Mouse (Mus musculus): ENCODE data around the gene Cd40. TPM values are rescaled to one million over a fixed set of nuclear protein-coding genes. Genes with fewer than 3 reads are reported as not detected.

Cd40 gene
- polyA plus RNA-seq, 1 experiment from 2014 or later = 8.2 TPM

DNA sequence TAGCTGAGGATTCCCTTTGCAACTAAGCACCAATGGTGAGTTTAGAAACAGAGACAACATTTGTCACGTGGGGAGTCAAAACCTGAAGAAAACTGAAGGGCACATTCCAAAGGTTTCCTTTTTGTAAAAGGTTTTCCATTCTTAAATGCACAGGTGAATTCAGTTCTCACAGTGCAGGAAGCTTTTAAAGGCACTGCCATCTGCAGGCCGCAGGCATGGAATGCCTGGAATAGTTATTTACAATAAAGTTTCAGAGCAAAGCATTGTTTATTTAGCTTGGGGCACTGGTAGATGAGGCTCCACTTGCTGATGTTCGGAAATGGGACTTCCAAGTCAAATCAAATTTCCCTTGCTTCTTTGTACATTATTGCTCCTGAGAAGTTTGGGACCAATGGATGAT, 22.9 kb upstream of the Cd40 start:
- peak overlapping the region; percentile 98 for H3K4me3 ChIP-seq (ENCODE audit: low read depth, low read length)
- H3K9ac ChIP-seq (ENCODE audit: low read length) = no peak overlapping the region
- no peak overlapping the region for H3K27ac ChIP-seq (ENCODE audit: low read depth, low read length)
- peak overlapping the region; percentile 70 for H3K4me2 ChIP-seq (ENCODE audit: low read length)
- DNase-seq (ENCODE audit: low spot score) (peak; percentile 30), ATAC-seq (no peak)
- peaks cover 28% of the 10 kb centered on the region for H3K4me1 ChIP-seq (ENCODE audit: control insufficient read depth, insufficient read depth, low read length)
- H3K27me3 ChIP-seq (replicated peaks; ENCODE audit: control insufficient read depth, insufficient read depth, low read length) = no peaks in the 10 kb centered on the region
- no peaks in the 10 kb centered on the region for H3K9me3 ChIP-seq (replicated peaks; ENCODE audit: control insufficient read depth, low read length)
- 53% methylated on average over 3 of the region's 3 CpGs for WGBS
- H3K36me3 ChIP-seq (ENCODE audit: control insufficient read depth, insufficient read depth, low read length) = no peaks in the 10 kb centered on the region

DNA sequence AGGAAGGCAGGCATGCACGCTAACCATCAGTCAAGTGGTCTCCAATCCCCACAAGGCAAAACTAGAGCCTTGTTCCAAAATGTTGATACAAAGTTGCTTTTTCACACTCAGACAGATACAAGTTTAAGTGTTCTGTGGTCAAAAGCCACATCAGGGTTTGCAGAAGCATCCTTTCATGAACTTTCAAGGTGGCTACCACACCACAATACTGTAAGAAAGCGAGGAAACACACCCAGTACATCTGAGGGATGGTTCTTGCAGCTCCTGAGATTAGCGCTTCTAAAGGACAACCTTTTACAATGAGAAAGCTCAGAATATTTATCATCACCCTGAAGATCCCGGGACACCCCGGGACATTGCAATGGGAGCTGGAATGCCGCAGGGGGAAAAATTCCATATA, 22.1 kb upstream of the Cd40 start:
- Histone ChIP-seq H3K4me2 (ENCODE audit: low read length) (peak overlapping the region; percentile 70), H3K27me3 (replicated peaks; ENCODE audit: control insufficient read depth, insufficient read depth, low read length) (no peaks in the 10 kb centered on the region), H3K4me1 (ENCODE audit: control insufficient read depth, insufficient read depth, low read length) (peaks cover 28% of the 10 kb centered on the region), H3K27ac (ENCODE audit: low read depth, low read length) (no peak overlapping the region; the same call in 1 of the 2 replicates), H3K4me3 (ENCODE audit: low read depth, low read length) (peak overlapping the region; percentile 98), H3K9ac (ENCODE audit: low read length) (peak overlapping the region; percentile 98), H3K36me3 (ENCODE audit: control insufficient read depth, insufficient read depth, low read length) (no peaks in the 10 kb centered on the region), H3K9me3 (replicated peaks; ENCODE audit: control insufficient read depth, low read length) (no peaks in the 10 kb centered on the region)
- 44% methylated on average over 6 of the region's 6 CpGs for WGBS
- ATAC-seq (no peak), DNase-seq (ENCODE audit: low spot score) (no peak)

DNA sequence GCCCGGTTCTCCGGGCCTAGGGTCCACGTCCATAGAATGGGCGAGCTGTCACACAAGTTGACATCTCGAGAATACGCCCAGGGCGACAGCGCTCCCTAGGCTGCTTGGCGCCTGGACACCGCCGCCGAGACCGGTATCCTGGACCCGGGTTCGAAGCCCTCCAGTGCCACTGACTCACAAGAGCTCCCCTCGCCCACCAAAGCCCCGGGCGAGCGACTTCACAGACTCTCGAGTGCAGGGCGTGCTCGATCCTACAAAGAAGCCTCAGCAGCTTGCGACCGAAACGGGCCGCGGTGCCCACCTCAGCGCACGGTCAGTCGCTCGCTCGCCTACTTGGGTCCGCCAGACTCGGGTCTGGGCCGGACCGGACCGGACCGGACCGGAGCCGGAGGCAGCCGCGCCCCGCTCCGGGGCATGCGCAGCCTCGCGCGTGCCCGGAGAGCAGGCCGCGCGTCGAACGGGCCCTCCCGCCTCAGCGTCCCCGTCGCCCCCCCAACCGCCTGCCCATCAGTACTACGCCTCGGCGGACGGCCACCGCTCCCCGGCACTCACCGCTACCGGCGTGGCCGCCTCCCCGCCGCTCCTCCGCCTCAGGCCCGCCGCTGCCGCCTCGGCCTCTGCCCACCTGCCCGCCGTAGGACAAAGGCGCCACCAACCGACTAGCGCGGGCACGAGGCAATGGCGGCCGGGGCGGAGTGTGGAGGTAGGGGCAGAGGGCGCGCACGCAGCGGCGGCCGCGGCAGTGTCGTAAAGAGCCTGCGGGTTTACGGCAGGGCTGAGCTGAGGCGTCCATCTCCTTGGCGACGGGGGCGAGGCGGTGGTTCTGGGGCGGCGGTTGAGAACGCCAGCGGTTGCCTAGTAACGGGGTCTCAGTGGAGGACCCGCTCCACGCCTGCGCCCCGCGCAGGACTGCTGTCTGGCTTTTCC, 21.0 kb upstream of the Cd40 start, which contains the start of gene Ncoa5:
Gene Ncoa5 (minus strand): TSS at position 737 of the 927 bp plus-strand sequence.
- peak within 1 kb of the TSS; percentile 98 for H3K4me3 ChIP-seq (ENCODE audit: low read depth, low read length)
- peak; percentile 98 for ATAC-seq
- peak within 1 kb of the TSS; percentile 70 for H3K4me2 ChIP-seq (ENCODE audit: low read length)
- no peaks in the 10 kb centered on the region for H3K9me3 ChIP-seq (replicated peaks; ENCODE audit: control insufficient read depth, low read length)
- H3K27me3 ChIP-seq (replicated peaks; ENCODE audit: control insufficient read depth, insufficient read depth, low read length) = no peaks in the 10 kb centered on the region
- no peaks in the 10 kb centered on the region for H3K36me3 ChIP-seq (ENCODE audit: control insufficient read depth, insufficient read depth, low read length)
- H3K4me1 ChIP-seq (ENCODE audit: control insufficient read depth, insufficient read depth, low read length) = peaks cover 28% of the 10 kb centered on the region
- peak within 1 kb of the TSS; percentile 91 for H3K27ac ChIP-seq (ENCODE audit: low read depth, low read length)
- peak within 1 kb of the TSS; percentile 98 for H3K9ac ChIP-seq (ENCODE audit: low read length)
- under 1% methylated on average over 104 of the region's 111 CpGs for WGBS
- peak; percentile 99 for DNase-seq (ENCODE audit: low spot score)

DNA sequence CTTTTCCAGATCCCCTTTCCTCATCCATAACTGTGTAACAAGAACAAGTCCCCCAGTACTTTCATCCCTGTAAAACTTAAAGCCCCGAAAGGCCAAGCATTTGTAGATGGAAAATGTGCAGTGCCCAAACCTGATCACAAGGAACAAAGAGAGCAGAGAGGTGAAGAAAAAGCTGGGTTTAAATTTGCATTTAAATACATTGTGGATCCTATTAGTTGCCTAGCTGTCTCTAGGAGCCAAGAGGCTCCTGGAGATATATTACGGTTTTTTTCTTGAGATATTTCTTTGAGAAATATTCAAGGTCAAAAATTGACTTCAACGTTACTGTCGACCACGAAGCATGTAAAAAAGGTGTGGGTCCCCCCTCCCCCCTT, 20.4 kb upstream of the Cd40 start:
- Histone ChIP-seq H3K9me3 (replicated peaks; ENCODE audit: control insufficient read depth, low read length) (no peaks in the 10 kb centered on the region), H3K4me1 (ENCODE audit: control insufficient read depth, insufficient read depth, low read length) (peaks cover 28% of the 10 kb centered on the region), H3K27me3 (replicated peaks; ENCODE audit: control insufficient read depth, insufficient read depth, low read length) (no peaks in the 10 kb centered on the region), H3K4me3 (ENCODE audit: low read depth, low read length) (peak overlapping the region; percentile 98), H3K4me2 (ENCODE audit: low read length) (peak overlapping the region; percentile 43), H3K36me3 (ENCODE audit: control insufficient read depth, insufficient read depth, low read length) (no peaks in the 10 kb centered on the region), H3K27ac (ENCODE audit: low read depth, low read length) (peak overlapping the region; percentile 74), H3K9ac (ENCODE audit: low read length) (peak overlapping the region; percentile 47; the same call in 1 of the 2 replicates)
- ATAC-seq (no peak), DNase-seq (ENCODE audit: low spot score) (no peak)
- WGBS = 20% methylated on average over 5 of the region's 5 CpGs

DNA sequence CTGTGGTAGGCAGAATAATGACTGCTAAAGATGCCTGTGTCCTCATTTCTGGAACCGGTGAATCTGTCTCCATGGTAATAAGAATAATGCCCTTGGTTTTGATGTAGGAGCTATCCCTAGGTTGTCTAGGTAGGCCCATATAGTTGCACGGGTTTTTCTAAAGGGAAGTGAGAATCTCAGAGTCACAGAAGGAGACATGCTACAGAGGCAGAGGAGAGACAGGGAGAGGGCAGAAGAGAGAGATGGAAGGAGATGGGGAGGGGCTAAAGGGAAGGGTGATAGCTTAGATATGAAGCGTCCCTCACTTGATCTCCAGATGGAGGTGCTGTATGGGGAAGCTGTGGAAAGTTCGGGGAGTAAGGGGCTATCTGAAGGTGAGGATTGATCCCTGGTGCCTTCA, 18.0 kb upstream of the Cd40 start:
- H3K4me2 ChIP-seq (ENCODE audit: low read length) = no peak overlapping the region
- no peak overlapping the region for H3K4me3 ChIP-seq (ENCODE audit: low read depth, low read length)
- WGBS = 79% methylated on average over 4 of the region's 4 CpGs
- no peaks in the 10 kb centered on the region for H3K27me3 ChIP-seq (replicated peaks; ENCODE audit: control insufficient read depth, insufficient read depth, low read length)
- no peak for DNase-seq (ENCODE audit: low spot score)
- no peak overlapping the region for H3K27ac ChIP-seq (ENCODE audit: low read depth, low read length)
- H3K4me1 ChIP-seq (ENCODE audit: control insufficient read depth, insufficient read depth, low read length) = peaks cover 17% of the 10 kb centered on the region
- no peak overlapping the region for H3K9ac ChIP-seq (ENCODE audit: low read length)
- no peaks in the 10 kb centered on the region for H3K36me3 ChIP-seq (ENCODE audit: control insufficient read depth, insufficient read depth, low read length)
- H3K9me3 ChIP-seq (replicated peaks; ENCODE audit: control insufficient read depth, low read length) = no peaks in the 10 kb centered on the region
- ATAC-seq = no peak

DNA sequence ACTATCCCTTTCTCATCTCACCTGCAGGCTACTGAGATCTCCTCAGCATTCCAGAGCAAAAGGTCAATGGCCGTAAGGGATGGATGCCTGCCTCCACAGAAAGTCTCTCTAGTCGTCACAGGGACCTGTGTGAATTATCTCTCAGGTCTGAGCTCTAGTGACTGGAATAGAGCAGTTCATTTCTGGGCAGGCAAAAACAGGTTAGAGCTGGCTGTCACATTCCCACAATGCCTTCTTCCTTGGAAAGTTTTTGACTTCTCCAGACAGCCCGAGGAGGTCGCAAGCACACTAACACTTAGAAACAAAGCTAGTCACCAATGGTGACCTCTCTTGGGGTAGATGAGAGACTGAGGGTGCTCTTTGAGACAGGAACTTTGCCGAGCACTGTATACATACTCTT, 13.3 kb upstream of the Cd40 start:
- Histone ChIP-seq H3K27ac (ENCODE audit: low read depth, low read length) (no peak overlapping the region), H3K36me3 (ENCODE audit: control insufficient read depth, insufficient read depth, low read length) (no peaks in the 10 kb centered on the region), H3K4me1 (ENCODE audit: control insufficient read depth, insufficient read depth, low read length) (peaks cover 6% of the 10 kb centered on the region; the same call in 1 of the 2 replicates), H3K27me3 (replicated peaks; ENCODE audit: control insufficient read depth, insufficient read depth, low read length) (no peaks in the 10 kb centered on the region), H3K4me2 (ENCODE audit: low read length) (no peak overlapping the region), H3K9me3 (replicated peaks; ENCODE audit: control insufficient read depth, low read length) (no peaks in the 10 kb centered on the region), H3K4me3 (ENCODE audit: low read depth, low read length) (no peak overlapping the region), H3K9ac (ENCODE audit: low read length) (no peak overlapping the region)
- WGBS = 81% methylated on average over 5 of the region's 5 CpGs
- DNase-seq (ENCODE audit: low spot score) (no peak), ATAC-seq (no peak)

DNA sequence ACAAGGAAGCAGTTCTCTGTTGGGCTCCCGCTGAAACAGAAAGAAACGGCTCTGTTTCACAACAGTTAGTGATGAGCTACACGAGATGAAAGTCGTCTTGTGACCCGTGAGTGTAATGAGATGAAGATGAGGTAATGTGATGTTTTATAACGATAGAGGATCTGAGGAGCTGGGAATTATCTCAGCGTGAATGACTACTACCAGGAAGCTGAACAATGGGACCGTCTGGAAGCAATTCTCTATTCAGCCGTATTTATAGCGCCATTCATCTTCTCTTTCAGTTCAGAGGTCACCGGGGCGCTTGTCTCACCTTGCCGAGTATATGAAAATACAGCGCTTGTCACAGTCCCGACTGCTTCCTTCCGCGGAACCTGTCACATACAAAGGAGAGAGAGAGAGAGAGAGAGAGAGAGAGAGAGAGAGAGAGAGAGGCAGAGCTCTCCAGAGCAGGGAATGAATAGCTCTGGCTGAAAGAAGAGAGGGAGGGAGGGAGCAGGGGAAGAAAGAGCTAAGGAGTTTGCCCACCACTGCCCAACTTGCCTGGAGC, 12.3 kb upstream of the Cd40 start:
- Histone ChIP-seq H3K27ac (ENCODE audit: low read depth, low read length) (peak overlapping the region; percentile 65), H3K4me2 (ENCODE audit: low read length) (peak overlapping the region; percentile 41), H3K9ac (ENCODE audit: low read length) (peak overlapping the region; percentile 9; the same call in 1 of the 2 replicates), H3K36me3 (ENCODE audit: control insufficient read depth, insufficient read depth, low read length) (no peaks in the 10 kb centered on the region), H3K9me3 (replicated peaks; ENCODE audit: control insufficient read depth, low read length) (no peaks in the 10 kb centered on the region), H3K4me3 (ENCODE audit: low read depth, low read length) (no peak overlapping the region), H3K4me1 (ENCODE audit: control insufficient read depth, insufficient read depth, low read length) (peaks cover 6% of the 10 kb centered on the region; the same call in 1 of the 2 replicates), H3K27me3 (replicated peaks; ENCODE audit: control insufficient read depth, insufficient read depth, low read length) (no peaks in the 10 kb centered on the region)
- ATAC-seq = peak; percentile 74
- peak; percentile 83 for DNase-seq (ENCODE audit: low spot score)
- under 1% methylated on average over 17 of the region's 17 CpGs for WGBS

DNA sequence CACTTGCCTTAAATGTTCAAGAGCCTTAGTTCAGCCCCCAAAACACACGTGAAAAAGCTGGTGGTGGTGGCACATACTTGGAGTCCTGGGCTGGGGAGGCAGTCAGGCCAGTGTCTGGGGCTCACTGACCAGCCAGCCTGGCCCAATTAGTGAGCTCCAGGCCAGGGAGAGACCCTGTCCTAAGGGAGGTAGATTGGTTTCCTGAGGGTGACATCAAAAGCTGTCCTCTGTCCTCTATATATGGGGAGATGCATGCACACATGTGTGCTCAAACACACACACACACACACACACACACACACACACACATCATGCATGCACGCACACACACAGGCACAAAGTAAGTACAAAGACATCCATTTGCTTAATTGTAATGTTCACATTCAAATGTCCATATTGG, 11.7 kb upstream of the Cd40 start:
- Histone ChIP-seq H3K4me1 (ENCODE audit: control insufficient read depth, insufficient read depth, low read length) (peaks cover 6% of the 10 kb centered on the region; the same call in 1 of the 2 replicates), H3K9ac (ENCODE audit: low read length) (peak overlapping the region; percentile 9; the same call in 1 of the 2 replicates), H3K4me3 (ENCODE audit: low read depth, low read length) (no peak overlapping the region), H3K27ac (ENCODE audit: low read depth, low read length) (peak overlapping the region; percentile 65), H3K4me2 (ENCODE audit: low read length) (no peak overlapping the region), H3K36me3 (ENCODE audit: control insufficient read depth, insufficient read depth, low read length) (no peaks in the 10 kb centered on the region), H3K9me3 (replicated peaks; ENCODE audit: control insufficient read depth, low read length) (no peaks in the 10 kb centered on the region), H3K27me3 (replicated peaks; ENCODE audit: control insufficient read depth, insufficient read depth, low read length) (no peaks in the 10 kb centered on the region)
- WGBS = 49% methylated on average over 2 of the region's 2 CpGs
- 0 out of 2 replicates have a peak, but pooled peaks have one; percentile 3 for ATAC-seq
- no peak for DNase-seq (ENCODE audit: low spot score)

All from forebrain, embryonic 14.5 days (tissue).